Mouse (Mus musculus) limb, embryonic 11.5 days (tissue): ENCODE measurements at regions not wholly inside any gene's neighbourhood (a gene's known extent, or its start where the extent isn't known, plus 50 kb on each side); places are given as distances from the start of the nearest gene placed in this dataset.

Experiments
- ATAC-seq: fragments of 200-750 bp; cut with Nextera tagmentation; 2 replicates; pipeline ENCODE4 v1.8.0; 2017; ENCODE audit warnings: low read depth; ENCODE audit not compliant: insufficient number of reproducible peaks, low FRiP score, low TSS enrichment
- DNase-seq: peaks from one replicate; pipeline ENCODE4 v3.0.0-alpha.2; 2015; ENCODE audit warnings: low spot score
- H3K27ac ChIP-seq: fragments of 300-500 bp; sonication (generic); replicated peaks from 2 replicates; pipeline ENCODE4 v1.5.1; 2014; ENCODE audit warnings: low read depth, mild to moderate bottlenecking, low read length
- H3K27me3 ChIP-seq: fragments of 300-500 bp; sonication (generic); 2 replicates; pipeline ENCODE4 v1.6.1; 2014; ENCODE audit warnings: mild to moderate bottlenecking, low read length, mixed read lengths; ENCODE audit not compliant: control insufficient read depth, insufficient read depth
- H3K36me3 ChIP-seq: fragments of 300-500 bp; sonication (generic); 2 replicates; pipeline ENCODE4 v1.6.1; 2014; ENCODE audit warnings: mild to moderate bottlenecking, low read length, moderate library complexity, mixed read lengths; ENCODE audit not compliant: control insufficient read depth, insufficient read depth
- H3K4me1 ChIP-seq: fragments of 300-500 bp; sonication (generic); 2 replicates; pipeline ENCODE4 v1.6.1; 2014; ENCODE audit warnings: low read length, mixed read lengths; ENCODE audit not compliant: control insufficient read depth, insufficient read depth
- H3K4me2 ChIP-seq: fragments of 300-500 bp; sonication (generic); 2 replicates; pipeline ENCODE4 v1.6.1; 2014; ENCODE audit warnings: low read depth, mild to moderate bottlenecking, moderate library complexity; ENCODE audit not compliant: severe bottlenecking
- H3K4me3 ChIP-seq: fragments of 300-500 bp; sonication (generic); 2 replicates; pipeline ENCODE4 v1.5.1; 2014; ENCODE audit warnings: low read depth, low read length
- H3K9ac ChIP-seq: fragments of 300-500 bp; sonication (generic); 2 replicates; pipeline ENCODE4 v1.6.1; 2014; ENCODE audit warnings: mild to moderate bottlenecking, low read length
- H3K9me3 ChIP-seq: fragments of 300-500 bp; sonication (generic); 2 replicates; pipeline ENCODE4 v1.6.1; 2016; ENCODE audit warnings: low read length; ENCODE audit not compliant: control insufficient read depth
- WGBS: fragments of 180-500 bp; shearing (Covaris S2); extraction: QIAGEN DNeasy Blood & Tissue Kit; methylation state at CpG from one replicate; pipeline ENCODE4 v1.1.7; 2014; 5-methylcytosine and 5-hydroxymethylcytosine counted together

GRCm38 (mm10) chr11:20930573-20930972, 99.7 kb upstream of the Lgalsl start:
- DNase-seq = no peak
- H3K4me3 ChIP-seq = no peak overlapping the region

DNA sequence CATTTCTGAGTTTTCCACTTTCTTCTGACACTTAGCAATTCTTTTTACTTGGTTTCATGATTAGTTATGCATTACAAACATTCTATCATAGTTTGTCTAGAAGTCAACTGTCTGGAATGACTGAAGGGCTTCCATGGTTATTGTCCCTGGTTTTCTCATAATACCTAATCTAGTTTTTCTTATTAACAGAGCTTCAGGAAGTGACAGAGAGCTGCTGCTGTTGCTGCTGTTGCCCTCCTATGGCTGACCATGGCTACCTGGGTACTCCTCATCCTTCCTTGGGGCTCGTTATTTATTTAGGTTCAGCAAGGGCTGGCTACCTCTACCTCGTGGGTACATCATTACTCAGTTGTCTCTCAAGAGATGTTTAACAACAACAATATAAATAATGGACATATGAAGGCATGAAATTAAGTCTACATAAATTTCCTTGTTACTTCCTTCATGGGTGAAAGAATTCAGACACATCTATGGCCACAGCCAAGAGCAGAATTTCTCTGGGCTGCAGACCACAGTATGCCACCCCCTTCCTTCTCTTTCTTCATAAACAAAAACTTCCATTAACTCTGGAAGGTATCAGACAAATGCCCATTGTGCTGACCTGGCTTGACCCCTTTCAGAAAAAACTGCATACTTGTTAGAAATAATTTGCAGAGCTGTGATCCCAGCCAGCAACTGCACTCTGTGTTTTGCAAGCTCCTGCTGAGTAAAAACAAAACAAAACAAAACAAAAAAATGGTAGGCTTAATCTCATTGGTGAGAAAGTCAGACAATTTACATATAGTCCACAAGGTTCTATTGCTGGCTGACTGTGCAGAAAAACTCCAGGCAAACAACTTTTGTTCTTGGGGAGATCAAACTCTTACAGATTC, 103.6 kb upstream of the Lgalsl start:
- H3K27me3 ChIP-seq = no peaks in the 10 kb centered on the region
- no peaks in the 10 kb centered on the region for H3K36me3 ChIP-seq
- H3K9me3 ChIP-seq = no peaks in the 10 kb centered on the region
- WGBS = 44% methylated on average over 2 of the region's 2 CpGs
- H3K4me1 ChIP-seq = no peaks in the 10 kb centered on the region
- no peak overlapping the region for H3K4me3 ChIP-seq
- DNase-seq (no peak), ATAC-seq (no peak)
- no peak overlapping the region for H3K9ac ChIP-seq
- no peak overlapping the region for H3K27ac ChIP-seq
- no peak overlapping the region for H3K4me2 ChIP-seq

More at GRCm38 (mm10) chr11:20930573-20930972, 99.7 kb upstream of the Lgalsl start:
- Histone ChIP-seq H3K4me2 (no peak overlapping the region), H3K9me3 (no peaks in the 10 kb centered on the region), H3K27ac (no peak overlapping the region), H3K36me3 (no peaks in the 10 kb centered on the region), H3K4me1 (no peaks in the 10 kb centered on the region), H3K9ac (no peak overlapping the region), H3K27me3 (no peaks in the 10 kb centered on the region)
- no peak for ATAC-seq
- WGBS = 93% methylated on average over 5 of the region's 5 CpGs

- no peaks in the 10 kb centered on the region for H3K9me3 ChIP-seq
- no peak overlapping the region for H3K9ac ChIP-seq
- no peaks in the 10 kb centered on the region for H3K36me3 ChIP-seq
- H3K27me3 ChIP-seq = no peaks in the 10 kb centered on the region
- DNase-seq (no peak), ATAC-seq (no peak)
- H3K4me1 ChIP-seq = no peaks in the 10 kb centered on the region
- H3K27ac ChIP-seq = no peak overlapping the region
- no peak overlapping the region for H3K4me3 ChIP-seq
- H3K4me2 ChIP-seq = no peak overlapping the region
Observed at GRCm38 (mm10) chr11:20935063-20935370, 104.2 kb upstream of the Lgalsl start.

- no peaks in the 10 kb centered on the region for H3K36me3 ChIP-seq
- no peak overlapping the region for H3K9ac ChIP-seq
- no peak overlapping the region for H3K4me2 ChIP-seq
- no peak for ATAC-seq
- H3K27ac ChIP-seq = no peak overlapping the region
- H3K4me1 ChIP-seq = no peaks in the 10 kb centered on the region
- no peak overlapping the region for H3K4me3 ChIP-seq
- no peaks in the 10 kb centered on the region for H3K9me3 ChIP-seq
- 88% methylated on average over 2 of the region's 2 CpGs for WGBS
- no peak for DNase-seq
- H3K27me3 ChIP-seq = no peaks in the 10 kb centered on the region
Observed at GRCm38 (mm10) chr11:20935910-20936309, 105.1 kb upstream of the Lgalsl start.

GRCm38 (mm10) chr11:20936996-20937395, 106.1 kb upstream of the Lgalsl start:
- H3K9me3 ChIP-seq = no peaks in the 10 kb centered on the region
- H3K27ac ChIP-seq = no peak overlapping the region
- H3K9ac ChIP-seq = no peak overlapping the region
- H3K4me3 ChIP-seq = no peak overlapping the region
- DNase-seq (no peak), ATAC-seq (no peak)
- 68% methylated on average over 1 of the region's 1 CpGs for WGBS
- no peak overlapping the region for H3K4me2 ChIP-seq
- no peaks in the 10 kb centered on the region for H3K27me3 ChIP-seq
- no peaks in the 10 kb centered on the region for H3K36me3 ChIP-seq
- no peaks in the 10 kb centered on the region for H3K4me1 ChIP-seq

GRCm38 (mm10) chr11:20937942-20938341, 107.1 kb upstream of the Lgalsl start:
- WGBS = 90% methylated on average over 4 of the region's 4 CpGs
- Histone ChIP-seq H3K9ac (no peak overlapping the region), H3K4me3 (no peak overlapping the region), H3K27me3 (no peaks in the 10 kb centered on the region), H3K27ac (no peak overlapping the region), H3K9me3 (no peaks in the 10 kb centered on the region), H3K4me2 (no peak overlapping the region), H3K4me1 (no peaks in the 10 kb centered on the region), H3K36me3 (no peaks in the 10 kb centered on the region)
- no peak for DNase-seq
- ATAC-seq = no peak

DNA sequence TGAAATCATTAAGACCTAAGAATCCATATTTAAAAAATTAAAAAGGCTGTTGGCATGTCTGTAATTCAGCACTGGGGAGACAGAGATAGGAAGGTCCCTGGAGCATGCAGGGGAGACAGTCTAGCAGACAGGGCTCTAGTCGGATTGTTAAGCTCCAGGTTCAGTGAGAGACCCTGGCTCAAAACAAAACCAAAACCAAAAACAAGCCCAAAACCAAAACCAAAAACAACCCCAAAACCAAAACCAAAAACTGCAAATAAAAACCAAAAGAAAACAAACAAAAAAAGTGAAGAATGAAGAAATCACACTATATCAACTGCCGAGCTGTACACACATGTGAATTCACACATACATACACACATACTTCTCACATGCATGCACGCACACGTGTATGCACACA, 108.8 kb upstream of the Lgalsl start:
- ATAC-seq (no peak), DNase-seq (no peak)
- Histone ChIP-seq H3K27ac (no peak overlapping the region), H3K4me3 (no peak overlapping the region), H3K4me2 (no peak overlapping the region), H3K36me3 (no peaks in the 10 kb centered on the region), H3K9ac (no peak overlapping the region), H3K27me3 (no peaks in the 10 kb centered on the region), H3K9me3 (no peaks in the 10 kb centered on the region), H3K4me1 (no peaks in the 10 kb centered on the region)
- 91% methylated on average over 4 of the region's 4 CpGs for WGBS

- no peak overlapping the region for H3K4me3 ChIP-seq
- DNase-seq = no peak
- ATAC-seq = no peak
- H3K27ac ChIP-seq = no peak overlapping the region
- H3K36me3 ChIP-seq = no peaks in the 10 kb centered on the region
- no peak overlapping the region for H3K4me2 ChIP-seq
- no peaks in the 10 kb centered on the region for H3K27me3 ChIP-seq
- no peak overlapping the region for H3K9ac ChIP-seq
- WGBS = 67% methylated on average over 4 of the region's 4 CpGs
- H3K4me1 ChIP-seq = no peaks in the 10 kb centered on the region
- no peaks in the 10 kb centered on the region for H3K9me3 ChIP-seq
Observed at GRCm38 (mm10) chr11:20941546-20941945, 110.7 kb upstream of the Lgalsl start.

DNA sequence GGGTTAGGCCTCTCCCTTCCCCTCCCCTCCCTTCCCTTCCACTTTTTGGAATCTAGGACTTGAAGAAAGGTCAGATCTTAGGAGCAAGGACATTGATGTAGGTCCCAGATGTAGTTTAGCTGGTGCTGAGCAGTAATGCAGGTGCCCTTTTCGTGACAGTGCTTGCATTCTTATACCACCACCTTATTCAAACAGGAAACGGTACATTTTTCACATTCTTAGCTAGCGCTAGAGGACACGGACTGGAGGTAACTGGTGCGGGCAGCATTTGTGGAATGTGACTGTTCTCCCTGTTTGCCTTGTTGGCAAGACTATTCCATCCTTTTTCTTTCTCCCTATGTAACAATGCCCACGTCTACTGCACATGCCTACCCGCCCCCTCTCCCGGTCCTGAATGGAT, 124.7 kb upstream of the Lgalsl start:
- H3K4me1 ChIP-seq = peaks cover 16% of the 10 kb centered on the region
- no peak overlapping the region for H3K9ac ChIP-seq
- DNase-seq (peak; percentile 24), ATAC-seq (0 out of 2 replicates have a peak, but pooled peaks have one; percentile 10)
- no peaks in the 10 kb centered on the region for H3K36me3 ChIP-seq
- H3K27ac ChIP-seq = no peak overlapping the region
- WGBS = 63% methylated on average over 8 of the region's 8 CpGs
- H3K4me2 ChIP-seq = no peak overlapping the region
- no peaks in the 10 kb centered on the region for H3K9me3 ChIP-seq
- H3K27me3 ChIP-seq = no peaks in the 10 kb centered on the region
- H3K4me3 ChIP-seq = no peak overlapping the region
